Mouse (Mus musculus): ENCODE measurements around the gene Btg1. TPM values are rescaled to one million over a fixed set of nuclear protein-coding genes. Genes with fewer than 3 reads are reported as not detected.
A peak's percentile ranks its signal among the peaks of the same experiment; 100 is the strongest.

The Btg1 gene
- polyA plus RNA-seq, 1 experiment from 2014 or later, result 48.9 TPM

- H3K4me1 ChIP-seq (ENCODE audit: control insufficient read depth, insufficient read depth, low read length), result no peaks in the 10 kb centered on the region
- no peaks in the 10 kb centered on the region for H3K9me3 ChIP-seq (replicated peaks; ENCODE audit: control insufficient read depth, low read length)
- WGBS, result 92% methylated on average over 2 of the region's 2 CpGs
- no peaks in the 10 kb centered on the region for H3K36me3 ChIP-seq (replicated peaks; ENCODE audit: control insufficient read depth, insufficient read depth, low read depth, low read length)
- no peak overlapping the region for H3K27ac ChIP-seq (replicated peaks; ENCODE audit: low read depth, low read length)
- H3K27me3 ChIP-seq (ENCODE audit: control insufficient read depth, insufficient read depth, low read length), result no peaks in the 10 kb centered on the region
- ATAC-seq (replicated peaks; ENCODE audit: insufficient number of reproducible peaks, low FRiP score, low TSS enrichment, low read depth), result no peak
- no peak overlapping the region for H3K9ac ChIP-seq (replicated peaks; ENCODE audit: low read length)
- no peak overlapping the region for H3K4me3 ChIP-seq (ENCODE audit: low read depth, low read length)
- H3K4me2 ChIP-seq (ENCODE audit: low read depth, low read length), result no peak overlapping the region
- DNase-seq (ENCODE audit: low spot score), result no peak
Measured at GRCm38 (mm10) chr10:96638477-96638876, 21.7 kb downstream of the Btg1 start.

- H3K9ac ChIP-seq (replicated peaks; ENCODE audit: low read length), result no peak overlapping the region
- 67% methylated on average over 4 of the region's 4 CpGs for WGBS
- H3K27ac ChIP-seq (replicated peaks; ENCODE audit: low read depth, low read length), result no peak overlapping the region
- H3K36me3 ChIP-seq (replicated peaks; ENCODE audit: control insufficient read depth, insufficient read depth, low read depth, low read length), result no peaks in the 10 kb centered on the region
- no peaks in the 10 kb centered on the region for H3K4me1 ChIP-seq (ENCODE audit: control insufficient read depth, insufficient read depth, low read length)
- H3K9me3 ChIP-seq (replicated peaks; ENCODE audit: control insufficient read depth, low read length), result no peaks in the 10 kb centered on the region
- H3K4me2 ChIP-seq (ENCODE audit: low read depth, low read length), result no peak overlapping the region
- no peak overlapping the region for H3K4me3 ChIP-seq (ENCODE audit: low read depth, low read length)
- ATAC-seq (replicated peaks; ENCODE audit: insufficient number of reproducible peaks, low FRiP score, low TSS enrichment, low read depth) (no peak), DNase-seq (ENCODE audit: low spot score) (no peak)
- H3K27me3 ChIP-seq (ENCODE audit: control insufficient read depth, insufficient read depth, low read length), result no peaks in the 10 kb centered on the region
Measured at GRCm38 (mm10) chr10:96642014-96642413, 25.2 kb downstream of the Btg1 start.

- no peaks in the 10 kb centered on the region for H3K36me3 ChIP-seq (replicated peaks; ENCODE audit: control insufficient read depth, insufficient read depth, low read depth, low read length)
- DNase-seq (ENCODE audit: low spot score) (no peak), ATAC-seq (replicated peaks; ENCODE audit: insufficient number of reproducible peaks, low FRiP score, low TSS enrichment, low read depth) (no peak)
- no peaks in the 10 kb centered on the region for H3K27me3 ChIP-seq (ENCODE audit: control insufficient read depth, insufficient read depth, low read length)
- WGBS, result 83% methylated on average over 6 of the region's 6 CpGs
- H3K4me3 ChIP-seq (ENCODE audit: low read depth, low read length), result no peak overlapping the region
- no peaks in the 10 kb centered on the region for H3K4me1 ChIP-seq (ENCODE audit: control insufficient read depth, insufficient read depth, low read length)
- H3K4me2 ChIP-seq (ENCODE audit: low read depth, low read length), result no peak overlapping the region
- no peak overlapping the region for H3K27ac ChIP-seq (replicated peaks; ENCODE audit: low read depth, low read length)
- H3K9ac ChIP-seq (replicated peaks; ENCODE audit: low read length), result no peak overlapping the region
- H3K9me3 ChIP-seq (replicated peaks; ENCODE audit: control insufficient read depth, low read length), result no peaks in the 10 kb centered on the region
Measured at GRCm38 (mm10) chr10:96642751-96643150, 25.9 kb downstream of the Btg1 start.

GRCm38 (mm10) chr10:96645183-96645582, 28.4 kb downstream of the Btg1 start:
- Histone ChIP-seq H3K36me3 (replicated peaks; ENCODE audit: control insufficient read depth, insufficient read depth, low read depth, low read length) (no peaks in the 10 kb centered on the region), H3K4me2 (ENCODE audit: low read depth, low read length) (no peak overlapping the region), H3K27ac (replicated peaks; ENCODE audit: low read depth, low read length) (no peak overlapping the region), H3K9me3 (replicated peaks; ENCODE audit: control insufficient read depth, low read length) (no peaks in the 10 kb centered on the region), H3K27me3 (ENCODE audit: control insufficient read depth, insufficient read depth, low read length) (no peaks in the 10 kb centered on the region), H3K4me1 (ENCODE audit: control insufficient read depth, insufficient read depth, low read length) (no peaks in the 10 kb centered on the region), H3K4me3 (ENCODE audit: low read depth, low read length) (no peak overlapping the region), H3K9ac (replicated peaks; ENCODE audit: low read length) (no peak overlapping the region)
- WGBS, result 75% methylated on average over 1 of the region's 1 CpGs
- no peak for DNase-seq (ENCODE audit: low spot score)
- no peak for ATAC-seq (replicated peaks; ENCODE audit: insufficient number of reproducible peaks, low FRiP score, low TSS enrichment, low read depth)

GRCm38 (mm10) chr10:96646024-96646866, 29.4 kb downstream of the Btg1 start:
- 26% methylated on average over 13 of the region's 13 CpGs for WGBS
- Histone ChIP-seq H3K4me1 (ENCODE audit: control insufficient read depth, insufficient read depth, low read length) (no peaks in the 10 kb centered on the region), H3K9ac (replicated peaks; ENCODE audit: low read length) (no peak overlapping the region), H3K27me3 (ENCODE audit: control insufficient read depth, insufficient read depth, low read length) (no peaks in the 10 kb centered on the region), H3K4me3 (ENCODE audit: low read depth, low read length) (no peak overlapping the region), H3K36me3 (replicated peaks; ENCODE audit: control insufficient read depth, insufficient read depth, low read depth, low read length) (no peaks in the 10 kb centered on the region), H3K9me3 (replicated peaks; ENCODE audit: control insufficient read depth, low read length) (no peaks in the 10 kb centered on the region), H3K4me2 (ENCODE audit: low read depth, low read length) (no peak overlapping the region), H3K27ac (replicated peaks; ENCODE audit: low read depth, low read length) (no peak overlapping the region)
- peak; percentile 89 for ATAC-seq (replicated peaks; ENCODE audit: insufficient number of reproducible peaks, low FRiP score, low TSS enrichment, low read depth)
- DNase-seq (ENCODE audit: low spot score), result peak; percentile 44

GRCm38 (mm10) chr10:96646867-96647462, 30.2 kb downstream of the Btg1 start:
- no peak overlapping the region for H3K4me2 ChIP-seq (ENCODE audit: low read depth, low read length)
- H3K9ac ChIP-seq (replicated peaks; ENCODE audit: low read length), result no peak overlapping the region
- ATAC-seq (replicated peaks; ENCODE audit: insufficient number of reproducible peaks, low FRiP score, low TSS enrichment, low read depth) (peak; percentile 70), DNase-seq (ENCODE audit: low spot score) (no peak)
- H3K9me3 ChIP-seq (replicated peaks; ENCODE audit: control insufficient read depth, low read length), result no peaks in the 10 kb centered on the region
- no peaks in the 10 kb centered on the region for H3K27me3 ChIP-seq (ENCODE audit: control insufficient read depth, insufficient read depth, low read length)
- H3K4me1 ChIP-seq (ENCODE audit: control insufficient read depth, insufficient read depth, low read length), result no peaks in the 10 kb centered on the region
- H3K36me3 ChIP-seq (replicated peaks; ENCODE audit: control insufficient read depth, insufficient read depth, low read depth, low read length), result no peaks in the 10 kb centered on the region
- 34% methylated on average over 5 of the region's 5 CpGs for WGBS
- no peak overlapping the region for H3K4me3 ChIP-seq (ENCODE audit: low read depth, low read length)
- no peak overlapping the region for H3K27ac ChIP-seq (replicated peaks; ENCODE audit: low read depth, low read length)

GRCm38 (mm10) chr10:96648161-96648561, 31.4 kb downstream of the Btg1 start:
- ATAC-seq (replicated peaks; ENCODE audit: insufficient number of reproducible peaks, low FRiP score, low TSS enrichment, low read depth) (no peak), DNase-seq (ENCODE audit: low spot score) (no peak)
- Histone ChIP-seq H3K27me3 (ENCODE audit: control insufficient read depth, insufficient read depth, low read length) (no peaks in the 10 kb centered on the region), H3K9me3 (replicated peaks; ENCODE audit: control insufficient read depth, low read length) (no peaks in the 10 kb centered on the region), H3K4me2 (ENCODE audit: low read depth, low read length) (no peak overlapping the region), H3K36me3 (replicated peaks; ENCODE audit: control insufficient read depth, insufficient read depth, low read depth, low read length) (no peaks in the 10 kb centered on the region), H3K9ac (replicated peaks; ENCODE audit: low read length) (no peak overlapping the region), H3K4me3 (ENCODE audit: low read depth, low read length) (no peak overlapping the region), H3K27ac (replicated peaks; ENCODE audit: low read depth, low read length) (no peak overlapping the region), H3K4me1 (ENCODE audit: control insufficient read depth, insufficient read depth, low read length) (no peaks in the 10 kb centered on the region)
- 75% methylated on average over 3 of the region's 3 CpGs for WGBS

GRCm38 (mm10) chr10:96649524-96649923, 32.7 kb downstream of the Btg1 start:
- ATAC-seq (replicated peaks; ENCODE audit: insufficient number of reproducible peaks, low FRiP score, low TSS enrichment, low read depth) (no peak), DNase-seq (ENCODE audit: low spot score) (no peak)
- H3K9ac ChIP-seq (replicated peaks; ENCODE audit: low read length), result no peak overlapping the region
- 82% methylated on average over 3 of the region's 3 CpGs for WGBS
- no peaks in the 10 kb centered on the region for H3K36me3 ChIP-seq (replicated peaks; ENCODE audit: control insufficient read depth, insufficient read depth, low read depth, low read length)
- no peak overlapping the region for H3K4me3 ChIP-seq (ENCODE audit: low read depth, low read length)
- no peaks in the 10 kb centered on the region for H3K27me3 ChIP-seq (ENCODE audit: control insufficient read depth, insufficient read depth, low read length)
- no peaks in the 10 kb centered on the region for H3K4me1 ChIP-seq (ENCODE audit: control insufficient read depth, insufficient read depth, low read length)
- H3K27ac ChIP-seq (replicated peaks; ENCODE audit: low read depth, low read length), result no peak overlapping the region
- H3K9me3 ChIP-seq (replicated peaks; ENCODE audit: control insufficient read depth, low read length), result no peaks in the 10 kb centered on the region
- no peak overlapping the region for H3K4me2 ChIP-seq (ENCODE audit: low read depth, low read length)
